Mouse (Mus musculus) lung, embryonic 14.5 days (tissue): ENCODE results near the gene Vapa. TPM values are rescaled to one million over a fixed set of nuclear protein-coding genes. Genes with fewer than 3 reads are reported as not detected.
"Not testable (repeated sequence)": the region's sequence is repeated elsewhere in the genome, so short reads cannot be mapped to it uniquely, and the experiment has no call there.

ENCODE experiments used
- ATAC-seq: fragments of 200-750 bp; cut with Nextera tagmentation; 2 replicates; pipeline ENCODE4 v1.8.0; 2017; ENCODE audit warnings: mild to moderate bottlenecking, moderate TSS enrichment, moderate library complexity; ENCODE audit not compliant: insufficient read depth
- DNase-seq: peaks from one replicate; pipeline ENCODE4 v3.0.0-alpha.2; 2015
- H3K27ac ChIP-seq: fragments of 300-500 bp; sonication (generic); 2 replicates; pipeline ENCODE4 v1.5.1; 2014; ENCODE audit warnings: low read depth, mild to moderate bottlenecking, moderate library complexity
- H3K27me3 ChIP-seq: fragments of 300-500 bp; sonication (generic); 2 replicates; pipeline ENCODE4 v1.6.1; 2014; ENCODE audit warnings: low read length, control low read depth; ENCODE audit not compliant: insufficient read depth
- H3K36me3 ChIP-seq: fragments of 300-500 bp; sonication (generic); 2 replicates; pipeline ENCODE4 v1.6.1; 2014; ENCODE audit warnings: control low read depth; ENCODE audit not compliant: insufficient read depth
- H3K4me1 ChIP-seq: fragments of 300-500 bp; sonication (generic); 2 replicates; pipeline ENCODE4 v1.6.1; 2014; ENCODE audit warnings: antibody characterized with exemption, control low read depth; ENCODE audit not compliant: insufficient read depth
- H3K4me2 ChIP-seq: fragments of 300-500 bp; sonication (generic); 2 replicates; pipeline ENCODE4 v1.6.1; 2014; ENCODE audit warnings: mild to moderate bottlenecking
- H3K4me3 ChIP-seq: fragments of 300-500 bp; sonication (generic); 2 replicates; pipeline ENCODE4 v1.5.1; 2014; ENCODE audit warnings: low read depth, low read length
- H3K9ac ChIP-seq: fragments of 300-500 bp; sonication (generic); 2 replicates; pipeline ENCODE4 v1.6.1; 2014
- H3K9me3 ChIP-seq: fragments of 300-500 bp; sonication (generic); 2 replicates; pipeline ENCODE4 v1.6.1; 2016; ENCODE audit warnings: low read depth, low read length, control low read depth
- CTCF ChIP-seq: IDR thresholded peaks from 2 replicates; pipeline ENCODE4 v1.5.1; 2016; ENCODE audit warnings: antibody characterized with exemption, low read depth
- WGBS: fragments of 180-500 bp; shearing (Covaris S2); extraction: QIAGEN DNeasy Blood & Tissue Kit; methylation state at CpG from one replicate; pipeline ENCODE4 v1.1.7; 2014; 5-methylcytosine and 5-hydroxymethylcytosine counted together
- polyA plus RNA-seq: library from polyadenylated mRNA; unstranded; fragments of >200 nt; fragmentation: Nextera tagmentation; extraction: Ambion mirVana; gene quantifications from 2 replicates; pipeline ENCODE4 v1.2.1, GENCODE M21; 2014

Vapa gene
- polyA plus RNA-seq, 1 experiment from 2014 or later, result 189 TPM

GRCm38 (mm10) chr17:65558788-65559187, 54.6 kb downstream of the Vapa start:
- no peak overlapping the region for H3K9ac ChIP-seq
- no peak overlapping the region for H3K27ac ChIP-seq
- DNase-seq (no peak), ATAC-seq (no peak)
- H3K4me3 ChIP-seq, result no peak overlapping the region
- no peaks in the 10 kb centered on the region for H3K27me3 ChIP-seq
- H3K36me3 ChIP-seq, result no peaks in the 10 kb centered on the region
- TF ChIP-seq CTCF, result no peak
- peak overlapping the region; percentile 25; the same call in 1 of the 2 replicates for H3K4me2 ChIP-seq
- WGBS, result 72% methylated on average over 9 of the region's 9 CpGs
- H3K9me3 ChIP-seq, result no peaks in the 10 kb centered on the region
- no peaks in the 10 kb centered on the region for H3K4me1 ChIP-seq

GRCm38 (mm10) chr17:65558217-65558616, 55.1 kb downstream of the Vapa start:
- H3K4me1 ChIP-seq, result no peaks in the 10 kb centered on the region
- H3K9me3 ChIP-seq, result no peaks in the 10 kb centered on the region
- no peak overlapping the region for H3K27ac ChIP-seq
- no peak overlapping the region for H3K9ac ChIP-seq
- H3K27me3 ChIP-seq, result no peaks in the 10 kb centered on the region
- peak; percentile 68 for TF ChIP-seq CTCF
- H3K36me3 ChIP-seq, result no peaks in the 10 kb centered on the region
- no peak overlapping the region for H3K4me3 ChIP-seq
- WGBS, result 37% methylated on average over 9 of the region's 9 CpGs
- H3K4me2 ChIP-seq, result peak overlapping the region; percentile 25; the same call in 1 of the 2 replicates
- ATAC-seq (peak; percentile 42; the same call in 1 of the 2 replicates), DNase-seq (peak; percentile 86)

- 57% methylated on average over 6 of the region's 6 CpGs for WGBS
- Histone ChIP-seq H3K4me3 (no peak overlapping the region), H3K27me3 (no peaks in the 10 kb centered on the region), H3K27ac (no peak overlapping the region), H3K9me3 (no peaks in the 10 kb centered on the region), H3K4me1 (no peaks in the 10 kb centered on the region), H3K4me2 (no peak overlapping the region), H3K36me3 (no peaks in the 10 kb centered on the region), H3K9ac (no peak overlapping the region)
- TF ChIP-seq CTCF, result no peak
- DNase-seq (no peak), ATAC-seq (no peak)
Observed at GRCm38 (mm10) chr17:65557212-65557611, 56.1 kb downstream of the Vapa start.

- WGBS, result 60% methylated on average over 10 of the region's 10 CpGs
- ATAC-seq (no peak), DNase-seq (no peak)
- no peak overlapping the region for H3K4me3 ChIP-seq
- H3K36me3 ChIP-seq, result no peaks in the 10 kb centered on the region
- H3K9ac ChIP-seq, result no peak overlapping the region
- no peak overlapping the region for H3K4me2 ChIP-seq
- H3K9me3 ChIP-seq, result no peaks in the 10 kb centered on the region
- no peaks in the 10 kb centered on the region for H3K27me3 ChIP-seq
- no peak overlapping the region for H3K27ac ChIP-seq
- no peak for TF ChIP-seq CTCF
- H3K4me1 ChIP-seq, result no peaks in the 10 kb centered on the region
Observed at GRCm38 (mm10) chr17:65556798-65557197, 56.6 kb downstream of the Vapa start.

- Histone ChIP-seq H3K4me1 (no peaks in the 10 kb centered on the region), H3K4me3 (no peak overlapping the region), H3K27ac (no peak overlapping the region), H3K4me2 (no peak overlapping the region), H3K9ac (no peak overlapping the region), H3K9me3 (no peaks in the 10 kb centered on the region), H3K36me3 (no peaks in the 10 kb centered on the region), H3K27me3 (no peaks in the 10 kb centered on the region)
- WGBS, result 53% methylated on average over 12 of the region's 12 CpGs
- no peak for ATAC-seq
- no peak for DNase-seq
- TF ChIP-seq CTCF, result no peak
Observed at GRCm38 (mm10) chr17:65552426-65552997, 60.8 kb downstream of the Vapa start.

- Histone ChIP-seq H3K4me3 (no peak overlapping the region), H3K27ac (no peak overlapping the region), H3K27me3 (no peaks in the 10 kb centered on the region), H3K4me2 (no peak overlapping the region), H3K4me1 (no peaks in the 10 kb centered on the region), H3K9ac (no peak overlapping the region), H3K9me3 (no peaks in the 10 kb centered on the region), H3K36me3 (no peaks in the 10 kb centered on the region)
- WGBS, result 80% methylated on average over 4 of the region's 4 CpGs
- no peak for TF ChIP-seq CTCF
- ATAC-seq (no peak), DNase-seq (no peak)
Observed at GRCm38 (mm10) chr17:65550357-65550756, 63.0 kb downstream of the Vapa start.

GRCm38 (mm10) chr17:65548698-65549365, 64.5 kb downstream of the Vapa start:
- no peak overlapping the region for H3K4me2 ChIP-seq
- peak; percentile 41; the same call in 1 of the 2 replicates for ATAC-seq
- no peaks in the 10 kb centered on the region for H3K9me3 ChIP-seq
- H3K4me3 ChIP-seq, result no peak overlapping the region
- H3K36me3 ChIP-seq, result no peaks in the 10 kb centered on the region
- 41% methylated on average over 18 of the region's 18 CpGs for WGBS
- no peak overlapping the region for H3K27ac ChIP-seq
- peak; percentile 35 for DNase-seq
- H3K4me1 ChIP-seq, result no peaks in the 10 kb centered on the region
- H3K9ac ChIP-seq, result no peak overlapping the region
- no peaks in the 10 kb centered on the region for H3K27me3 ChIP-seq
- TF ChIP-seq CTCF, result no peak

GRCm38 (mm10) chr17:65546221-65546620, 67.1 kb downstream of the Vapa start:
- H3K9ac ChIP-seq, H3K36me3 ChIP-seq, H3K9me3 ChIP-seq, ATAC-seq, H3K4me1 ChIP-seq, H3K27me3 ChIP-seq, H3K4me3 ChIP-seq, H3K4me2 ChIP-seq, DNase-seq, H3K27ac ChIP-seq: not testable (repeated sequence)
- 88% methylated on average over 4 of the region's 4 CpGs for WGBS
